Mouse (Mus musculus) cerebellum, postnatal 14 days (tissue): ENCODE results near the gene Duox1.
"Not testable (repeated sequence)": the region's sequence is repeated elsewhere in the genome, so short reads cannot be mapped to it uniquely, and the experiment has no call there.

Experiments used
- DNase-seq, 2 experiments: peaks; one replicate each; pipeline ENCODE4 v3.0.0; 2021; ENCODE audit warnings: mixed read lengths in 2 of 2

The Duox1 gene

GRCm38 (mm10) chr2:122376041-122376561 is 60.6 kb downstream of the Duox1 start:
- DNase-seq = peak; percentile 56 to 65

DNA sequence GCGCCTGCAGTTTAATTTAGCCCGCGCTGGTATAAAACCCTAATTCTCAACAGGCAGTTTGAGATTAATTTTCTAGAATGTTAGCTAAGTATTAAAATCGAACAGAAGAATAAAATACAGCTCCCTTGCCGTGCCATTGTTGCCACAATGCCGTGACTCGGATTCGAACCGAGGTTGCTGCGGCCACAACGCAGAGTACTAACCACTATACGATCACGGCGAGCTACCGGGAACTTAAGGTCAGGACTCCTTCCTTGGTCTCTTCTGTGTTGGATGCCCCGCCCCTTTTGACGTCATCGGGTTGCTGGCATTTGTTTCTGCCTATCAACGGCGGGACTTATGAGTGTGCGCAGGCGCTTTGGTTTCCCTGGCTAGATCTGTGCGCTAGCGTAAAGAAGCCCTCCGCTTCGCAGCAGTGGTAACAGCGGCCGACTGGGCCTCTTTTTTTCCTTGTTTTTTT is 61.8 kb downstream of the Duox1 start:
- peak; percentile 98 to 99 for DNase-seq

- DNase-seq = peak; percentile 80
Measured at GRCm38 (mm10) chr2:122377751-122378246, 62.3 kb downstream of the Duox1 start.

- DNase-seq = peak; percentile 62 to 74
Measured at GRCm38 (mm10) chr2:122378421-122379291, 63.2 kb downstream of the Duox1 start.

GRCm38 (mm10) chr2:122379292-122379650 is 63.8 kb downstream of the Duox1 start:
- DNase-seq = no peak

DNA sequence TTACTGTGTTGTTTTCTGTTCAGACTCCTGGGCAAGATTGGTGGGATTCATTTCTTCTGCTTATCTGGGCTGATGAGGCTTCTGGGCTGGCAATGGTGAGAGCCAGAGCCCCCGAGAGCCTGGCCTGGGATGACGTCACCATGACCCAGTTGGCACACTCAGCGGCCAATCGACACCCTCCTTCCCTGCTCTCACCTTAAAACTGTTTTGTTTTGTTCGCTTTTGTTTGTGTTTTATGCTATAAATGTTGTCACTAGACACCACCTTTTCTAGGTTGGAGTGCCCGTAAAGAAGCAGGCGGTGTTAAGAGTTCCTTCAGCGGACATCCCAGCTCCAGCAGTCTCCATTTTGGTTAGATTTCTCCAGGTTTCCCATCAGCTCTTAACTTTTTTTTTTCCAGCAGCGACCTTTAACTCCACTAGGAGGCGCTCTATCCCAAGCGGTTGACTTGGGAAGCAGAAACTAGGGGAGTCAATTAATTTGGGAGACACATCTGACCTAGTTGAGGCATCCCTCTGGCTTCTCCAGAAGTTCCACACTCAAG is 65.4 kb downstream of the Duox1 start:
- peak; percentile 84 to 88 for DNase-seq

GRCm38 (mm10) chr2:122381329-122382103 is 66.0 kb downstream of the Duox1 start:
- no peak for DNase-seq

GRCm38 (mm10) chr2:122382121-122382520 is 66.6 kb downstream of the Duox1 start:
- DNase-seq = no peak

DNA sequence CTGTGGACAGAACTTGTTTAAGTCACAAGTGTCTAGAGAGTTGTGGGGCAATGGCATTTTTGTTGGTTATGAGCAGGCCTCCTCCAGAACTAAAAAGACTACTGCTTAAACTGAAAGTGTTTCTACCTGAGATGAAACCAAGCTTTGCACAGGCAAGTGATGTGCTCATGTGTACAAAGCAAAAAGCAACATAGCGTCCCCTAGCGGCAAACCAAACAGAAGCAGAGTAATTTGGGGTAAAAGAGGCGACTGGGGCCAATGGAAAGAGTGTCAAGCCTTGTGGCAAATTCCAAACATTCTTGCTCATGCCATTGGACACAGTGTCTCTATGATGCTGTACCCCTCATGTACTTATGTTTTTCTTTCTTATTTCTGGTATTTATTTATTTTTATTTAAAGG is 69.6 kb downstream of the Duox1 start:
- no peak for DNase-seq

- DNase-seq = not testable (repeated sequence)
Measured at GRCm38 (mm10) chr2:122387135-122387534, 71.7 kb downstream of the Duox1 start.

DNA sequence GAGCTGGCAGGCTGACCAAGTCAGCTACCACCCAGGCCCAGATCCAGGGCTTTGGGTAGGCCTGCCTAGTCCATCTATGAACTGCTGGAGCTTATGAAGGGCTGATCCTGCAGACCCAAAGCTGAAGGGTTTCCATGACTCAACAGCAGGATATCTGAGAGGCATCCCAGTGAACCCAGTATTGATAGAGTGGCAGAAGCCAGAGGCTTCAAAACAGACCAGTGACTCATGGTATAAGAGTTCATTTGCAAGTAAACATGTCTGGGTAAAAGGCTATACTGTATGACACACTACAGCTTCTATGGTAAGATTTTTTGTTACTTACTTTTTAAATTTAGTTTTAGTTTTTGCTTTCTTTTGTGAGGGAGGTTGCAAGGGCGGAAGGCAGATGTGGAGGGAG is 80.7 kb downstream of the Duox1 start:
- DNase-seq = no peak
